In the genomic region with DNA sequence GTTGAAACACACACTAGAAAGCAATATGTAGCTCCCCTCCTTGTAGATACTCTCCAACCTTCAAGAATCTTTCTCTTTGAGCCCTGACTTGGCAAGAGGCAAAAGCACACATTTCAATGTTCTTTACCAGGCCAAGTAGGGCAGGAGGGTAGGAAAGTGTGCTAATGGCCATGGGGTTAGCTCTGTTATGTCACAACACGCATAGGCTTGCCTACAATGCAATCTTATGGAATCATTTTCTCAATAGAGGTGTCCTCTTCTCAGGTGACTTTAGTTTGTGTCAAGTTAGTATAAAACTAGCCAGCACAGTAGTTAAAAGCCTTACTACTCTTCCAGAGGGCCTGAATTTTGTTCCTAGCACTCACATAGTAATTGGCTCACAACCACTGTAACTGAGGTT, we compare ENCODE assay signal across 15 mouse cellular contexts.
"Had no signal": no experiment of that assay in that cellular context is flagged by ENCODE, and none has a peak within 500 bp of the region (broad histone marks: within the 10 kb centered on the region; RNA-seq: fewer than 3 reads in every experiment).

No protein-coding gene starts in this region.

- DNase-seq: liver, postnatal 0 days; lung, adult 2 months; lung, postnatal 14 days; lung, postnatal 36 days; retina, postnatal 1 day; right cerebral cortex, adult 18-20 months; right cerebral cortex, postnatal 25 days; right cerebral cortex, postnatal 4 days; spleen, adult 18-20 months; thymus, adult 18-20 months; thymus, postnatal 14 days; thymus, postnatal 36 days had no signal

- ATAC-seq: liver, postnatal 0 days; lung, postnatal 0 days; midbrain, embryonic 13.5 days; midbrain, embryonic 15.5 days had no signal
